Mouse (Mus musculus) neural tube, embryonic 14.5 days (tissue): ENCODE results near the gene Exoc3l2. TPM values are rescaled to one million over a fixed set of nuclear protein-coding genes. Genes with fewer than 3 reads are reported as not detected.

ENCODE experiments used
- ATAC-seq: fragments of 200-750 bp; cut with Nextera tagmentation; 2 replicates; pipeline ENCODE4 v1.8.0; 2017; ENCODE audit warnings: low read depth, mild to moderate bottlenecking, moderate TSS enrichment, moderate library complexity
- H3K27ac ChIP-seq: fragments of 300-500 bp; sonication (generic); 2 replicates; pipeline ENCODE4 v1.5.1; 2014; ENCODE audit warnings: low read depth, mild to moderate bottlenecking, control low read depth, low read length, moderate library complexity, mixed read lengths
- H3K27me3 ChIP-seq: fragments of 300-500 bp; sonication (generic); 2 replicates; pipeline ENCODE4 v1.6.1; 2014; ENCODE audit warnings: low read length; ENCODE audit not compliant: control insufficient read depth, insufficient read depth
- H3K36me3 ChIP-seq: fragments of 300-500 bp; sonication (generic); 2 replicates; pipeline ENCODE4 v1.6.1; 2014; ENCODE audit warnings: low read length, mixed read lengths; ENCODE audit not compliant: control insufficient read depth, insufficient read depth
- H3K4me1 ChIP-seq: fragments of 300-500 bp; sonication (generic); 2 replicates; pipeline ENCODE4 v1.6.1; 2014; ENCODE audit warnings: low read length; ENCODE audit not compliant: control insufficient read depth, insufficient read depth
- H3K4me2 ChIP-seq: fragments of 300-500 bp; sonication (generic); 2 replicates; pipeline ENCODE4 v1.6.1; 2014; ENCODE audit warnings: mild to moderate bottlenecking, low read depth, low read length, control low read depth
- H3K4me3 ChIP-seq: fragments of 300-500 bp; sonication (generic); 2 replicates; pipeline ENCODE4 v1.5.1; 2014; ENCODE audit warnings: low read depth, low read length, control low read depth, mixed read lengths
- H3K9ac ChIP-seq: fragments of 300-500 bp; sonication (generic); replicated peaks from 2 replicates; pipeline ENCODE4 v1.6.1; 2014; ENCODE audit warnings: low read depth, mild to moderate bottlenecking, control low read depth, low read length, mixed read lengths
- H3K9me3 ChIP-seq: fragments of 300-500 bp; sonication (generic); 2 replicates; pipeline ENCODE4 v1.6.1; 2016; ENCODE audit warnings: low read length; ENCODE audit not compliant: control insufficient read depth
- WGBS: fragments of 180-500 bp; shearing (Covaris S2); extraction: QIAGEN DNeasy Blood & Tissue Kit; methylation state at CpG from one replicate; pipeline ENCODE4 v1.1.7; 2014; 5-methylcytosine and 5-hydroxymethylcytosine counted together
- polyA plus RNA-seq: library from polyadenylated mRNA; unstranded; fragments of >200 nt; fragmentation: Nextera tagmentation; extraction: Ambion mirVana; gene quantifications from 2 replicates; pipeline ENCODE4 v1.2.1, GENCODE M21; 2014

Exoc3l2 gene
- polyA plus RNA-seq, 1 experiment from 2014 or later: 0.71 TPM

- 4% methylated on average over 24 of the region's 26 CpGs for WGBS
- Histone ChIP-seq H3K36me3 (no peaks in the 10 kb centered on the region), H3K27me3 (peaks cover 24% of the 10 kb centered on the region), H3K4me1 (no peaks in the 10 kb centered on the region), H3K9me3 (no peaks in the 10 kb centered on the region), H3K4me3 (no peak overlapping the region), H3K9ac (no peak overlapping the region), H3K4me2 (peak overlapping the region; percentile 30; the same call in 1 of the 2 replicates), H3K27ac (no peak overlapping the region)
- no peak for ATAC-seq
Measured at GRCm38 (mm10) chr7:19491731-19492130, 28.6 kb downstream of the Exoc3l2 start.

DNA sequence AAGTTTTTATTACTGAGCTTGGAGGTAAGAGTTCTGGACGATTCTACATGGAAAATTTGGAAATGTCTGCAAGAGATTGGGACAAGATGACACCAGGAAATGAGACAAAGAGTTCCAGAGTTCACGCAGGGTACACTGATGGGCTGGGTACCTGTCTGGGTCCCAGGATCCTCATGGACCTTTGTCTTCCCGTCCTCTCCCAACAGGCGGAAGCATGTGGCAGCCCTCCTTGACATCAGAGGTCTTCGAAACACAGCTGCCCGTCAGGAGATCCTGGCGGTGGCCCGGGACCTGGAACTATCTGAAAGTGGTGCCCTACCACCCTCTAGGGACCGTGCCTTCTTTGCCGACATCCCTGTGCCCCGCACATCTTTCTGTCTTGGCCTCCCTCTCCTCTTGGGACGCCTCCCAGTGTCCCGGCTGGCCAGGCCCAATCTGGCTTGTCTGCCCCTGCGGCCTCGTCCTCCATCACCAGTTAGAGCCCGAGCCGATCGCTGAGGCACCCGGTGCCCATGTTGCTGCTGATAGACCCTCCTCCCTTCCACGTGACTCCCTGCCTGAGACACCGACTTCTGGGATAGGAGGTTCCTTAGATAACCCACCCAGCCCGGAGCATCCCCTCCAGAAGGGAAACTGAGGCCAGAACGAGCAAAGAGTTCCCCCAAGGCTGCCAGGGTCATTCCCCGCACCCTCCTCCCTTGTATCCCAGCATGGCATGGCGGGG is 31.8 kb downstream of the Exoc3l2 start:
- 85% methylated on average over 25 of the region's 25 CpGs for WGBS
- Histone ChIP-seq H3K9ac (no peak overlapping the region), H3K9me3 (no peaks in the 10 kb centered on the region), H3K27me3 (peaks cover 9% of the 10 kb centered on the region), H3K4me2 (no peak overlapping the region), H3K36me3 (no peaks in the 10 kb centered on the region), H3K27ac (no peak overlapping the region), H3K4me3 (no peak overlapping the region), H3K4me1 (no peaks in the 10 kb centered on the region)
- ATAC-seq: no peak

GRCm38 (mm10) chr7:19495521-19496213 is 32.5 kb downstream of the Exoc3l2 start:
- no peak overlapping the region for H3K27ac ChIP-seq
- 75% methylated on average over 20 of the region's 20 CpGs for WGBS
- H3K27me3 ChIP-seq: peaks cover 7% of the 10 kb centered on the region
- no peaks in the 10 kb centered on the region for H3K36me3 ChIP-seq
- no peak overlapping the region for H3K4me2 ChIP-seq
- ATAC-seq: no peak
- H3K9ac ChIP-seq: no peak overlapping the region
- no peaks in the 10 kb centered on the region for H3K9me3 ChIP-seq
- H3K4me1 ChIP-seq: no peaks in the 10 kb centered on the region
- no peak overlapping the region for H3K4me3 ChIP-seq

DNA sequence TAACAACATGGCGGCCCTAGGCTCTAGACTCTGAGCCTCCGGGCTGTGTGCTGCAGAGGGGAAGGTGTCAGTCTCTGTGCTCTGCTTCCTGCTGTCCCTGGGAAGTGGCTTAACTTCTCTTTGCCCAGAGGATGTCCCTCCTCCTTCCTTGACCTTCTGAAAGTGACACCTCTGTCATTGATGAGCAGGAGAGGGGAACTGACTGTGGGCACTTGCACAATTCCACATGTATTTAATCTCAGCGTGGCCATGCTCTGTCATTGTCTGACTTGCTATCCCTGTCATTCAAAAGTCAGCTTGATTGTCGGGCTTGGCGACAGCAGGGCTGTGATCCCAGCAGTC is 33.1 kb downstream of the Exoc3l2 start:
- Histone ChIP-seq H3K27me3 (peaks cover 2% of the 10 kb centered on the region), H3K4me3 (no peak overlapping the region), H3K4me2 (no peak overlapping the region), H3K9ac (no peak overlapping the region), H3K27ac (no peak overlapping the region), H3K4me1 (no peaks in the 10 kb centered on the region), H3K9me3 (no peaks in the 10 kb centered on the region), H3K36me3 (no peaks in the 10 kb centered on the region)
- ATAC-seq: no peak
- 84% methylated on average over 5 of the region's 5 CpGs for WGBS

GRCm38 (mm10) chr7:19498326-19498725 is 35.2 kb downstream of the Exoc3l2 start:
- Histone ChIP-seq H3K4me1 (no peaks in the 10 kb centered on the region), H3K36me3 (no peaks in the 10 kb centered on the region), H3K27ac (no peak overlapping the region), H3K9ac (no peak overlapping the region), H3K4me2 (no peak overlapping the region), H3K9me3 (no peaks in the 10 kb centered on the region), H3K4me3 (no peak overlapping the region), H3K27me3 (no peaks in the 10 kb centered on the region)
- 92% methylated on average over 4 of the region's 4 CpGs for WGBS
- ATAC-seq: no peak

- Histone ChIP-seq H3K4me3 (no peak overlapping the region), H3K9me3 (no peaks in the 10 kb centered on the region), H3K4me2 (no peak overlapping the region), H3K9ac (no peak overlapping the region), H3K4me1 (no peaks in the 10 kb centered on the region), H3K27ac (no peak overlapping the region), H3K27me3 (no peaks in the 10 kb centered on the region), H3K36me3 (no peaks in the 10 kb centered on the region)
- no peak for ATAC-seq
- 74% methylated on average over 12 of the region's 12 CpGs for WGBS
Measured at GRCm38 (mm10) chr7:19500420-19501363, 37.6 kb downstream of the Exoc3l2 start.

DNA sequence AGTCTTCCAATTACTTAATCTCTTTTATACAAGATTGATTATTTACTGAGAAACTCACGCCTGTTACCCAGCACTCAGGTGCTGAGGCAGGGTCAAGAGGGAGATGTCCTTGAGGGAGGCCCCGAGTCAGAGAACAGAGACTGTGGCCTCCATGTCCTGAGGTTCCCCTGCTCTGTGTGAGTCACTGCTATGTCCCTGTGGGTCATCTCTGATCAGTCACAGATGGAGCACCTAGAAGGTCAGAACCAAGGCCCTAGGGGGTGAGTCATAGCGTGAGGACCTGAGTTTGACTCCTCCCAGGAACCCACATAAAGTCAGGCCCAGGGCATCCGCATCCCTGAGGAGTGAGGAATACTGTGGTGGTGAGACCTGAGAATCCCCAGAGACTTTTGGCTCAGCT is 38.5 kb downstream of the Exoc3l2 start:
- 75% methylated on average over 4 of the region's 4 CpGs for WGBS
- Histone ChIP-seq H3K4me1 (no peaks in the 10 kb centered on the region), H3K9ac (no peak overlapping the region), H3K36me3 (no peaks in the 10 kb centered on the region), H3K27me3 (no peaks in the 10 kb centered on the region), H3K4me2 (no peak overlapping the region), H3K27ac (no peak overlapping the region), H3K4me3 (no peak overlapping the region), H3K9me3 (no peaks in the 10 kb centered on the region)
- no peak for ATAC-seq

DNA sequence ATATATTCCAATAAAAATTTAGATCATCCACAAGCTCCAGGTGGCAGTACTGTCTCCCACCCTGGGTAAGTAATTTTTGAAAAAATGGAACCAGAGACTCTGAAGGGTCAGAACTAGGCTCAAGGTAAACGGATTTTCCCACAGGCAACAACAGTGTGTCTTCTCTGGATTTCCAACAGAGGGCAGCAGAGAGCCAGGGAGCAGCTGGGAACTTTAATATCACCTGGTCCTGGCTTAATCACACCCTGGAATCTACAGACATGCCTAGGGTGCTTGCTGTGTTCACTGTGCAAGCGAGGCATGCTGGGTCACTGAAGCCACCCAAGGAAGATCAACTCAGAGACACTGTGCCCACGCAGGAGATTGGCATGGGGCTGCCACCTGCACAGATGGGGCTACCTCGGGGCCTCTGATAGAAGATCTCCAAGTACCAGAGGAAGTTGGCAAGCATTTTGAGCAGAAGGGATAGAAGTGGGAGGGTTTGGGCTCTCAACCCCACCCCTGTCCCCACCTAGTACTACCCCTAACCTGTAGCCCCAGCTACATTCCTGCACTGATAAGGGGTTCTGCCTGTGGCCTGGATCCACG is 40.4 kb downstream of the Exoc3l2 start:
- ATAC-seq: no peak
- 39% methylated on average over 5 of the region's 5 CpGs for WGBS
- H3K4me1 ChIP-seq: 0 out of 2 replicates have a peak, but pooled peaks cover 4% of the 10 kb centered on the region
- no peak overlapping the region for H3K27ac ChIP-seq
- H3K4me2 ChIP-seq: no peak overlapping the region
- H3K4me3 ChIP-seq: no peak overlapping the region
- H3K27me3 ChIP-seq: no peaks in the 10 kb centered on the region
- H3K9ac ChIP-seq: no peak overlapping the region
- no peaks in the 10 kb centered on the region for H3K36me3 ChIP-seq
- H3K9me3 ChIP-seq: no peaks in the 10 kb centered on the region
